Mouse (Mus musculus): ENCODE measurements around the gene Pgm2. TPM values are rescaled to one million over a fixed set of nuclear protein-coding genes. Genes with fewer than 3 reads are reported as not detected.

Pgm2 gene
- polyA plus RNA-seq, 1 experiment from 2014 or later, result 36.3 TPM

DNA sequence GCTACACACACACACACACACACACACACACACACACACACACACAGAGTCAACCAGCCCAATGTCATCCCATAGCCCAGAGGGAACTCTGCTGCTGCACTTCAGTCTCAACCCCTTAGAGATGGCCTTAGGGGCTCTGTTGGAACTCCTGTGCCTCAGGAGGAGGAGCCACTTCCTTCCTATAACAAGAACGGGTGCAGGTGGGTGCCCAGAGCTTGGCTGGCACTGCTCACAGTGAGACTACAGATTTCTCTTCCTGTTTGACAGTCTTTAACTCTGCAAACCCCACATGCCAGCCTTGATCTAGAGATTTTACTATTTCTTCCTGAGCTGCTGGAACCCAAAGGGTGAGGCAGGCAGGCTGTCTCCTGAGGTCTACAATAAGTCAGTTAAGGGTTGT lies 65.2 kb downstream of the Pgm2 start:
- no peak overlapping the region for H3K4me2 ChIP-seq (replicated peaks; ENCODE audit: low read depth)
- H3K36me3 ChIP-seq (ENCODE audit: control insufficient read depth, insufficient read depth), result no peaks in the 10 kb centered on the region
- no peak overlapping the region for H3K4me3 ChIP-seq (ENCODE audit: low read depth, low read length)
- no peak overlapping the region for H3K9ac ChIP-seq (ENCODE audit: low read depth, low read length)
- no peak overlapping the region for H3K27ac ChIP-seq (ENCODE audit: low read depth, low read length)
- H3K4me1 ChIP-seq (replicated peaks; ENCODE audit: control insufficient read depth, insufficient read depth, low read length), result no peaks in the 10 kb centered on the region
- no peak for ATAC-seq
- WGBS, result 71% methylated on average over 1 of the region's 1 CpGs
- TF ChIP-seq CTCF (IDR thresholded peaks at IDR 0.05; ENCODE audit: low read depth), result no peak
- peaks cover 2% of the 10 kb centered on the region; the same call in 1 of the 2 replicates for H3K27me3 ChIP-seq (replicated peaks; ENCODE audit: control insufficient read depth, insufficient read depth, low read length)
- no peaks in the 10 kb centered on the region for H3K9me3 ChIP-seq (ENCODE audit: control insufficient read depth)

DNA sequence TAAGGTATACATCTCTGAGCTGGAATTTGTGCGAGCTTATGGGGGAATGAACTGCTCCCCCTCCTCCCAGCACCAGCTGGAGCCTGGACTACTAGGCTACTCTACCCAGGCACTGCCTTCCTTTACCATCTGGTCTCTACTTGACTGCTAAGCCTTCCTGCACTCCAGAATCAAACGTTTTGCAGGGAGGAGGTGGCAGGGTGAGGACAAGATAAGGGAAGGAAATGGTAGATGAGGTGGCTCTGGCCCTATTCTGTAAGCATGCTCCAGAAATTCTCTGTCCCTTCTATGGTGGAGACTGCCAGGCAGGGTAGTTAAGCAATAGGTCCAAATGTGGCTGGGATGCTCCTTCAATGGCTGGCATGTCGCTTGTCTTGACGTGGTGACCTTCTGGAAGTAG lies 65.8 kb downstream of the Pgm2 start:
- Histone ChIP-seq H3K36me3 (ENCODE audit: control insufficient read depth, insufficient read depth) (no peaks in the 10 kb centered on the region), H3K9ac (ENCODE audit: low read depth, low read length) (no peak overlapping the region), H3K9me3 (ENCODE audit: control insufficient read depth) (no peaks in the 10 kb centered on the region), H3K4me1 (replicated peaks; ENCODE audit: control insufficient read depth, insufficient read depth, low read length) (no peaks in the 10 kb centered on the region), H3K4me2 (replicated peaks; ENCODE audit: low read depth) (peak overlapping the region; percentile 100), H3K4me3 (ENCODE audit: low read depth, low read length) (no peak overlapping the region), H3K27ac (ENCODE audit: low read depth, low read length) (no peak overlapping the region), H3K27me3 (replicated peaks; ENCODE audit: control insufficient read depth, insufficient read depth, low read length) (peaks cover 2% of the 10 kb centered on the region; the same call in 1 of the 2 replicates)
- WGBS, result 73% methylated on average over 4 of the region's 4 CpGs
- ATAC-seq, result no peak
- no peak for TF ChIP-seq CTCF (IDR thresholded peaks at IDR 0.05; ENCODE audit: low read depth)

DNA sequence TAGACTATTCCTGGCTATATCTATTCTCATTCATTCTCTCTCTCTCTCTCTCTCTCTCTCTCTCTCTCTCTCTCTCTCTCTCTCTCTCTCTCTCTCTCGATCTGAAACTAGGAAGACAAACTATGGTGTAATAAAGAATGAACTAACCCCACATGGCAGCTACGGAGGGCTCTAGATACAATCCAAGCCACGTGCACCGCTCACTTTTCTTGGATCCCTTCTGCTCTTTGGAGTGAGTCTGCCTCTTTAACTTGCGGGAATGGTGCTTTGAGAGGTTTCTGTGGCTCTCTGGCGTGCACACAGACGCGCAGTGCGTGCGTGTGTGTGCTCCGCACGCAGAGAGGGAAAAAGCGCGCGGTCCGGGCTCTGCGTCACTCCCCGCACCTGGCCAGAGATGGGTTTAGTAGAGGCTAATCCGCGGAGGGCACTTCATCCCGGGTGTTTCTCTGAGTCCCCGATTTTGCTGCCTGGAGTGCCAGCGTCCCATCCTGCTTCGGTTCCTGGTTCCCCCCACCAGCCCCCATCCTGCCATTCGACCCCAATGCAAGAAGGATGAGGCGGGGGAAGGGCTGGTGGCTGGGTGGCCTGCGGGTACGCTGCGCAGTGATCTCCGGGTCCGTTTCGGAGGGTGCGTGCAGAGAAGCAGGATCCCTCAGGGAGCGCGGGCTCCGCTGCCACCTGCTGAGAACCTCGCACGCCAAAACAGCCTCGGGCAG lies 66.5 kb downstream of the Pgm2 start:
- no peaks in the 10 kb centered on the region for H3K36me3 ChIP-seq (ENCODE audit: control insufficient read depth, insufficient read depth)
- H3K9ac ChIP-seq (ENCODE audit: low read depth, low read length), result peak overlapping the region; percentile 54
- peak; percentile 23 for ATAC-seq
- no peak overlapping the region for H3K27ac ChIP-seq (ENCODE audit: low read depth, low read length)
- no peaks in the 10 kb centered on the region for H3K9me3 ChIP-seq (ENCODE audit: control insufficient read depth)
- no peak for TF ChIP-seq CTCF (IDR thresholded peaks at IDR 0.05; ENCODE audit: low read depth)
- 1% methylated on average over 38 of the region's 39 CpGs for WGBS
- peak overlapping the region; percentile 100 for H3K4me2 ChIP-seq (replicated peaks; ENCODE audit: low read depth)
- H3K4me3 ChIP-seq (ENCODE audit: low read depth, low read length), result peak overlapping the region; percentile 70
- peaks cover 2% of the 10 kb centered on the region; the same call in 1 of the 2 replicates for H3K27me3 ChIP-seq (replicated peaks; ENCODE audit: control insufficient read depth, insufficient read depth, low read length)
- H3K4me1 ChIP-seq (replicated peaks; ENCODE audit: control insufficient read depth, insufficient read depth, low read length), result no peaks in the 10 kb centered on the region

DNA sequence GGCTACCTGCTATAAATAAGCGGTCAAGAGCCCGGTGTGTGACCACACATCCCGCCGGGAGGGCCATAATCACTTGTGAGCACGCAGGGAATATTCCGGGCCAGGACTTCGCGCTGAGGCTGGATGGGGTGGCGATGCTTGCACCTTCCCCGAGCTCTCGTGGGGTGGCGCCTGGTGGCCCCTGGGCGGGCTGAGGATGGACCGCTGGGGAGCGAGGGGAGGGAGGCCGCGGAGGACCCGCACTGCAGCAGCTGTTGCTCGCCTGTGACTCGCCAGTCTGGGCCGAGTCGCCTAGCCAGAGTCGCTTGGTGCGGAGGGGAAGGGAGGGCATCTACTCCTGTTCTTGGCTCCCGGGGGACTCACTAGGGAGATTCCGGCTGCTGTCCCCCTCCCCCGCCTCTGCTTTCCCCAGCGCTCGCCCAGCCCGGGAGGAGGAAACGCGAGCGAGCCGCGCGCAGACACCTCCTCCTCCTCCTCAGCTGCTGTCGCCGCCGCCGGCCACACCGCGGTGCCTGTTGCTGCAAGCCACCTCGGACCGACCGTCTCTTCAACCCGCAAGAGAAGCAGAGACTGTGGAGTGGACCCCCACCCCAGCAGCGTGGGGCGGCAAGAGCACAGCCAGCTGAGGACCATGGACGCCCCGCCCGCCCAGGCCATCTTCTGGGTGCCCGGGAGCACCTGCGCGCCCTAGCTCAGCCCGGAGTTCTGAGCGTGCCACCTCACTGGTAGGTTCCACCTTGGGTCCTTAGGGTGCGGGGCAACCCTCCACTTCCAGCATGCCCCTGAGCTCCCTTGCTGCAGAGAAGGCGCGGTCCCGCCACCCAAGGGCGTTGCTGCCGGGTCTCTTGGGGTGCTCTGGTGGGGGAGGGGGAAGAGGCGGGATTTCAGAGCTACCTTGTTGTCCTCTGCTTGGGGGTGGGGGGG lies 67.3 kb downstream of the Pgm2 start:
- Histone ChIP-seq H3K4me1 (replicated peaks; ENCODE audit: control insufficient read depth, insufficient read depth, low read length) (no peaks in the 10 kb centered on the region), H3K4me2 (replicated peaks; ENCODE audit: low read depth) (peak overlapping the region; percentile 100), H3K27me3 (replicated peaks; ENCODE audit: control insufficient read depth, insufficient read depth, low read length) (peaks cover 2% of the 10 kb centered on the region; the same call in 1 of the 2 replicates), H3K4me3 (ENCODE audit: low read depth, low read length) (peak overlapping the region; percentile 70), H3K27ac (ENCODE audit: low read depth, low read length) (no peak overlapping the region), H3K36me3 (ENCODE audit: control insufficient read depth, insufficient read depth) (no peaks in the 10 kb centered on the region), H3K9me3 (ENCODE audit: control insufficient read depth) (no peaks in the 10 kb centered on the region), H3K9ac (ENCODE audit: low read depth, low read length) (peak overlapping the region; percentile 54)
- 0% methylated on average over 52 of the region's 63 CpGs for WGBS
- peak; percentile 50 for ATAC-seq
- TF ChIP-seq CTCF (IDR thresholded peaks at IDR 0.05; ENCODE audit: low read depth), result peak; percentile 61

DNA sequence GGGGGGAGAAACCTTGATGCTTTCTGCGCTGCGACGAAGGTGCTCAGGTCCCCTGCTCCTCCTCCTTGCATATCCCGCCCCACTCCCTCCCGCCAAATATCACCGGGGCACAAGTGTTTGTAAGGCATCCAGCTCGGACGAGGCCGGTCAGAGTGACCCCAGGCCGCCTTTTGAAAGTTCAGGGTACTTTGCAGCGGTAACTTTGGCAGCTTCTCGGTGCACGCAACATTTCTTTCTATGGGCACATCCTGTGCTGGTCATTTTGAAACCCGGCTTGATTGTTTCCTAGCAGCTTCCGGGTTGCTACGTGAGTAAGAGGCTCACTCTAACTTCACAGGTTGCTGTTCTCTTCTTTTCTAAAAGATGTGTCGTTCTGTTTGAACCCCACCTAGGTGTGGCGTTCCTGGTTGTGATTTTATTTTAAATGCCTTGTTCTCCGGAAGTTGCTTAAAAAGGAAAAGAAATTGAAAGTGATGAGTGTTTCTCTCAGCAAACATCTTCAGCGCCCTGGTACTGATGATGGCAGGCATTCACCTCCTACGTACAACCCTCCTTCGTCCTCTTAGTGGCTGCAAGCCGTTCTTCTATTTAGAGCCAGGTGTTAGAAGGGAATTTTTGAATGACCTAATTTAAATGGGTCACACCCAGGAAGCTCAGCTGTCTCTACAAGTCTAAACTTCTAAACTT lies 68.1 kb downstream of the Pgm2 start:
- under 1% methylated on average over 23 of the region's 23 CpGs for WGBS
- ATAC-seq, result no peak
- no peak for TF ChIP-seq CTCF (IDR thresholded peaks at IDR 0.05; ENCODE audit: low read depth)
- H3K9ac ChIP-seq (ENCODE audit: low read depth, low read length), result peak overlapping the region; percentile 54
- H3K36me3 ChIP-seq (ENCODE audit: control insufficient read depth, insufficient read depth), result no peaks in the 10 kb centered on the region
- H3K4me1 ChIP-seq (replicated peaks; ENCODE audit: control insufficient read depth, insufficient read depth, low read length), result no peaks in the 10 kb centered on the region
- H3K4me3 ChIP-seq (ENCODE audit: low read depth, low read length), result peak overlapping the region; percentile 70
- H3K9me3 ChIP-seq (ENCODE audit: control insufficient read depth), result no peaks in the 10 kb centered on the region
- peaks cover 2% of the 10 kb centered on the region; the same call in 1 of the 2 replicates for H3K27me3 ChIP-seq (replicated peaks; ENCODE audit: control insufficient read depth, insufficient read depth, low read length)
- no peak overlapping the region for H3K27ac ChIP-seq (ENCODE audit: low read depth, low read length)
- peak overlapping the region; percentile 100 for H3K4me2 ChIP-seq (replicated peaks; ENCODE audit: low read depth)

DNA sequence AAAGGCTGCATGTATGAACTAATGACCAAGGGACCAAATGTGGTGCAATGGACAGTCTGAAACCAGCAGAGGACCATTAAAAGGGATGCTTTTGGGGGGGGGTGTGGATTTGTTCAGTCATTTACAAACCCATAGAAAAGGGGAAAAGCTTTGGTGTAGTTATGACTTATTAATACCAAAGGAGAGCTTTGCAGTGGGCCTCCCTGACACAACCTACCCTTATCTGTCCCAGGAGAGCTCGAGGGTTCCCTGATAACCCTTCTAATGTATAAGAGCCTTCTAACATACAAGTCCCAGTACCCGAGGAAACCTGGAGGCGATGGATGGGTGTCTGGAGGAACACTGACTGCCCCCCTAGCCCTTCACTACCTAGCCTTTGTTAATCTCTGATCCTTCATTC lies 69.2 kb downstream of the Pgm2 start:
- Histone ChIP-seq H3K4me3 (ENCODE audit: low read depth, low read length) (no peak overlapping the region), H3K36me3 (ENCODE audit: control insufficient read depth, insufficient read depth) (no peaks in the 10 kb centered on the region), H3K4me2 (replicated peaks; ENCODE audit: low read depth) (no peak overlapping the region), H3K27me3 (replicated peaks; ENCODE audit: control insufficient read depth, insufficient read depth, low read length) (peaks cover 2% of the 10 kb centered on the region; the same call in 1 of the 2 replicates), H3K27ac (ENCODE audit: low read depth, low read length) (no peak overlapping the region), H3K9me3 (ENCODE audit: control insufficient read depth) (no peaks in the 10 kb centered on the region), H3K9ac (ENCODE audit: low read depth, low read length) (no peak overlapping the region), H3K4me1 (replicated peaks; ENCODE audit: control insufficient read depth, insufficient read depth, low read length) (no peaks in the 10 kb centered on the region)
- ATAC-seq, result no peak
- 57% methylated on average over 3 of the region's 3 CpGs for WGBS
- TF ChIP-seq CTCF (IDR thresholded peaks at IDR 0.05; ENCODE audit: low read depth), result no peak
